Mouse (Mus musculus): ENCODE data around the gene Rarres1.

Rarres1 gene

DNA sequence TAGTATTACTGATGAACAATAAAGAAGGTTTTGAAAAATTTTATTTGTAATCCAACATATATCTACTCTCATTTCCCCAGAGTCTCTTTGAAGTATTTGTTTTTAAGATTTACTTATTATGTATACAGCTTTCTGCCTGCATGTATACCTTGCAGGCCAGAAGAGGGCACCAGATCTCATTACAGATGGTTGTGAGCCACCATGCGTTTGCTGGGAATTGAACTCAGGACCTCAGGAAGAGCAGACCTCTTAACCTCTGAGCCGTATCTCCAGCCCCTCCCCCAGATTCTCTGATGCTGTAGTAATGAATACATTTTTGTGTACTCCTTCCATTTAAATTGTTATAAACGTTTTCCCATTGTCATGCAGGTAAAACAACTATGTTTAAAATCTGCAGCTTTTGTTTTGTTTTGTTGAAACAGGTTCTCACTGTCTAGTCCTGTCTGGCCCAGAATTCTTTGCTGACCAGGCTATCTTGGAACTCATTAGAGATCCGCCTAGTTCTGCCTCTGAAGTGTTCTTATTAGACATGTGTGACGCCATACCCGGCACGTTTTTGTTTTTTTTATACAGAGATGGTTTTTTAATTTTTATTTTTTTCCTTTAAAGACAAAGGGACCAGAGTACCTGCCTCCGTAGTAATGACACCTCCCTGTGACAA lies 85.9 kb downstream of the Rarres1 start:
- in situ Hi-C loops (cut with MboI, MseI) = loop anchor here in 1 of 2 experiments (5.0 to 25.0 kb wide), 4 partner anchors 57 to 1385 kb away; partner anchors contain the start of genes Mlf1, Rsrc1 and Shox2

All from T-helper 17 cell (primary cell).